Mouse (Mus musculus): ENCODE results near the gene Cd300c2.
"Not testable (repeated sequence)": the region's sequence is repeated elsewhere in the genome, so short reads cannot be mapped to it uniquely, and the experiment has no call there.

The Cd300c2 gene

GRCm38 (mm10) chr11:115001474-115002040 is at the start of gene Cd300c2:
Gene Cd300c2, minus strand, starts transcription at chr11:115001880.
- DNase-seq (ENCODE audit: low spot score in 2 of 2): no peak

GRCm38 (mm10) chr11:115049282-115049895 is 47.7 kb upstream of the Cd300c2 start:
- peak in 1 of 2 experiments; percentile 8 for DNase-seq (ENCODE audit: low spot score in 2 of 2)

GRCm38 (mm10) chr11:115048259-115048658 is 46.6 kb upstream of the Cd300c2 start, which contains the start of gene Cd300ld3:
Gene Cd300ld3, minus strand, starts transcription at chr11:115048409.
- no peak for DNase-seq (ENCODE audit: low spot score in 2 of 2)

GRCm38 (mm10) chr11:115037669-115038068 is 36.0 kb upstream of the Cd300c2 start, which contains the start of gene Cd300ld5:
Gene Cd300ld5, minus strand, starts transcription at chr11:115037769.
- DNase-seq (ENCODE audit: low spot score in 2 of 2): not testable (repeated sequence)

- DNase-seq (ENCODE audit: low spot score in 2 of 2): not testable (repeated sequence)
Observed at GRCm38 (mm10) chr11:115026912-115027311, 25.2 kb upstream of the Cd300c2 start, which contains the start of gene Cd300ld4. Gene Cd300ld4, minus strand, starts transcription at chr11:115027012.

- not testable (repeated sequence) for DNase-seq (ENCODE audit: low spot score in 2 of 2)
Observed at GRCm38 (mm10) chr11:115016093-115016492, 14.4 kb upstream of the Cd300c2 start, which contains the start of gene Cd300ld2. Gene Cd300ld2, minus strand, starts transcription at chr11:115016193.

GRCm38 (mm10) chr11:115004070-115004469 is 2.4 kb upstream of the Cd300c2 start:
- no peak for DNase-seq (ENCODE audit: low spot score in 2 of 2)

- no peak for DNase-seq (ENCODE audit: low spot score in 2 of 2)
Observed at GRCm38 (mm10) chr11:114989793-114990192, 11.9 kb downstream of the Cd300c2 start, which contains the start of gene Cd300ld. Gene Cd300ld, minus strand, starts transcription at chr11:114989922.

GRCm38 (mm10) chr11:114981866-114982265 is 19.8 kb downstream of the Cd300c2 start:
- no peak for DNase-seq (ENCODE audit: low spot score in 2 of 2)

- no peak for DNase-seq (ENCODE audit: low spot score in 2 of 2)
Observed at GRCm38 (mm10) chr11:114972726-114973125, 29.0 kb downstream of the Cd300c2 start.

- DNase-seq (ENCODE audit: low spot score in 2 of 2): no peak
Observed at GRCm38 (mm10) chr11:114968752-114969207, 32.9 kb downstream of the Cd300c2 start, which contains the start of gene Cd300c. Gene Cd300c, minus strand, starts transcription at chr11:114969157.

- DNase-seq (ENCODE audit: low spot score in 2 of 2): no peak
Observed at GRCm38 (mm10) chr11:114965182-114965828, 36.4 kb downstream of the Cd300c2 start.

- DNase-seq (ENCODE audit: low spot score in 2 of 2): no peak
Observed at GRCm38 (mm10) chr11:114960369-114960768, 41.3 kb downstream of the Cd300c2 start.
